Mouse (Mus musculus) bone marrow, adult 2 months (tissue): ENCODE measurements around the gene Dennd5b.

ENCODE experiments used
- CTCF ChIP-seq: fragments of 200-500 bp; IDR thresholded peaks from 2 replicates; pipeline ENCODE4 v1.5.1; 2011; ENCODE audit warnings: low read length, control low read depth; ENCODE audit not compliant: control insufficient read depth, insufficient read depth
- POLR2A ChIP-seq: fragments of 200-500 bp; IDR thresholded peaks from 2 replicates; pipeline ENCODE4 v1.6.1; 2011; ENCODE audit warnings: low read depth, mild to moderate bottlenecking, control low read depth, low read length, borderline replicate concordance; ENCODE audit not compliant: control insufficient read depth

GRCm38 (mm10) chr6:148943695-148944094 is 157.8 kb downstream of the Dennd5b start:
- no peak for TF ChIP-seq CTCF
- no peak for TF ChIP-seq POLR2A
